Mouse (Mus musculus) liver, embryonic 18 days (tissue): Measurements from ENCODE around the gene Sucla2. TPM values are rescaled to one million over a fixed set of nuclear protein-coding genes. Genes with fewer than 3 reads are reported as not detected.

ENCODE experiments used
- polyA plus RNA-seq: library from polyadenylated mRNA; depleted of rRNA; stranded (reverse); fragments of >200 nt; gene quantifications from 2 replicates; pipeline ENCODE4 v1.2.3, GENCODE M21; 2012; rRNA removed

Sucla2 gene
- polyA plus RNA-seq: 33.7 and 33.9 TPM in 2 replicates

GRCm38 (mm10) chr14:73524766-73525448 lies at the start of gene Sucla2:
Gene Sucla2, plus strand, starts transcription at chr14:73525319.

GRCm38 (mm10) chr14:73509765-73510423 lies 15.2 kb upstream of the Sucla2 start, which contains the start of gene Med4:
Gene Med4, plus strand, starts transcription at chr14:73510025.

GRCm38 (mm10) chr14:73548051-73548450 lies 22.9 kb downstream of the Sucla2 start, which contains the start of gene Nudt15:
Gene Nudt15, minus strand, starts transcription at chr14:73548242.

Other genes with a start within 250 kb of the Sucla2 start
- gene Rb1, start 199.5 kb upstream of the Sucla2 start, polyA plus RNA-seq: 7.7 and 10.2 TPM in 2 replicates
- 546 and 552 TPM in 2 replicates for gene Itm2b, start 140.0 kb upstream of the Sucla2 start, polyA plus RNA-seq
- 15.1 and 15.3 TPM in 2 replicates for gene Med4, start 15.3 kb upstream of the Sucla2 start, polyA plus RNA-seq
- gene Nudt15, start 22.9 kb downstream of the Sucla2 start, polyA plus RNA-seq: 0.75 and 0.93 TPM in 2 replicates
- gene Gm21750, start 135.9 kb downstream of the Sucla2 start, polyA plus RNA-seq: not detected in 2 replicates